Mouse (Mus musculus) frontal cortex, adult (tissue): ENCODE results near the gene Gm3512.
"Not testable (repeated sequence)": the region's sequence is repeated elsewhere in the genome, so short reads cannot be mapped to it uniquely, and the experiment has no call there.

Source experiments
- ATAC-seq: cut with Nextera tagmentation; 2 replicates; pipeline ENCODE4 v1.9.2; 2017; ENCODE audit warnings: mild to moderate bottlenecking, moderate library complexity, mixed read lengths; ENCODE audit not compliant: low TSS enrichment

Gm3512 gene

DNA sequence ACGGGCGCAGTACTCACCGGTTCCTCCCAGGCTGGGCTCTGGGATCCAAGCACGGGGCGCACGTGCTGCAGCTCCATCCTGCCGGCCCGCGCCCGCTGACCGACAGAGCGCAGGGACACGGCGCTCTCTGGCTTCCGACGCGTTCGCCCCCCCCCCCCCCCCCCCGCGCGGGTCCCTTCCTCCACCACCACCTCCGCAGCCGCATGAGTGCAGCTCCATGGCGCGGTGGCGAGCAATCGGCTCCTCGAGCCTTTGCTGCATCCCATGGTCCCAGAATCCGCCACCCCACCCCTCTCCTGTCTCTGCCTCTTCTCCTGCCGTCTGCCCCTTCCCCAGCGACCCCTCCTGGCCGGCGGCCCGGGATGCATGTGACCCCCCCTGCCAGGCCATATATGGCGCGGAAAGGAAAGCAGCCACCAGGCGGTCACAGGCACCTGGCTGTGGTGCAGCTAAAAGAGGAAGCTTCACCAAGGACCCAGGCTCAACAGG is at the start of gene Gm3512:
Gm3512 (minus strand) TSS at position 51 of the 489 bp plus-strand sequence.
- ATAC-seq = not testable (repeated sequence)

DNA sequence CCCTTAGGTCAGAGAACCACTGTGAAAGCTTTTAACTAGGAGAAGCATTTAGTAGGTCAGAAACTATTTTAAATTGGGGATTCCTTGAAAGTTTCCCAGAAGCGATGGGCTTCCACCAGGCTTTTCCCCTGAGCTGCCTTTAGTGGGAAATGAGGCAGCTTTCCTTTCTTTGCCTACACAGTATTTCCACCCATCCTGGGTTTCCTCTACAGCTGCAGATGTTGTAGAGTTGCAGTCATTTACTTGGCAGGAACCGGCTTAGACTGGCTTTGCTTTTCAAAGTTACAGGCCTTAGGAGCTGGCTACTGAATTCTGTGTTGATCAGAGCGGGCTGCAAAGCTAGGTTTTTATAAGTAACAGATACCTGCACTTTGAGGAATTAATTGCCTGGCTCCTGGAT is 25.7 kb upstream of the Gm3512 start:
- not testable (repeated sequence) for ATAC-seq

DNA sequence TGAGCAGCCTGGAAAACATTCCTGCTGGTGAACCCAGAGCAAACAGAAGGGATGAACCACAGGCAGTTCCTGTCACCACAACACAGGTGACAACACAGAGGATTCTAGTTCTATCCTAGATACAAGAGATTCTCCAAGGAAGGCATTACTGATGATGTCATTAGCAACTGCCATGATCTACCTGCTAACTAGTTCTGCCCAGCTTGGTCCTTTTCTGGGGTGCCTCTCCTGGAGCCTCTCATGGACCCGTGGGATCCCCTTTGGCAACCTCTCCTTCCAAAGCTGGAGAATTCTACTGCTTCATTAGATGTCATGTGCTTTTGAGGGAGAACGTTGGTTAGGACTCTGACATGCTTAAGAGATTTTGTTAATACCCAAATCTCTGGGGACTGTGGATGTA is 20.1 kb upstream of the Gm3512 start, which contains the start of gene Gm16434:
Gm16434 (minus strand) TSS at position 101 of the 400 bp plus-strand sequence.
- not testable (repeated sequence) for ATAC-seq

DNA sequence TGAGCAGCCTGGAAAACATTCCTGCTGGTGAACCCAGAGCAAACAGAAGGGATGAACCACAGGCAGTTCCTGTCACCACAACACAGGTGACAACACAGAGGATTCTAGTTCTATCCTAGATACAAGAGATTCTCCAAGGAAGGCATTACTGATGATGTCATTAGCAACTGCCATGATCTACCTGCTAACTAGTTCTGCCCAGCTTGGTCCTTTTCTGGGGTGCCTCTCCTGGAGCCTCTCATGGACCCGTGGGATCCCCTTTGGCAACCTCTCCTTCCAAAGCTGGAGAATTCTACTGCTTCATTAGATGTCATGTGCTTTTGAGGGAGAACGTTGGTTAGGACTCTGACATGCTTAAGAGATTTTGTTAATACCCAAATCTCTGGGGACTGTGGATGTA is 49.0 kb downstream of the Gm3512 start, which contains the start of gene Gm6676:
Gm6676 (minus strand) TSS at position 101 of the 400 bp plus-strand sequence.
- not testable (repeated sequence) for ATAC-seq

DNA sequence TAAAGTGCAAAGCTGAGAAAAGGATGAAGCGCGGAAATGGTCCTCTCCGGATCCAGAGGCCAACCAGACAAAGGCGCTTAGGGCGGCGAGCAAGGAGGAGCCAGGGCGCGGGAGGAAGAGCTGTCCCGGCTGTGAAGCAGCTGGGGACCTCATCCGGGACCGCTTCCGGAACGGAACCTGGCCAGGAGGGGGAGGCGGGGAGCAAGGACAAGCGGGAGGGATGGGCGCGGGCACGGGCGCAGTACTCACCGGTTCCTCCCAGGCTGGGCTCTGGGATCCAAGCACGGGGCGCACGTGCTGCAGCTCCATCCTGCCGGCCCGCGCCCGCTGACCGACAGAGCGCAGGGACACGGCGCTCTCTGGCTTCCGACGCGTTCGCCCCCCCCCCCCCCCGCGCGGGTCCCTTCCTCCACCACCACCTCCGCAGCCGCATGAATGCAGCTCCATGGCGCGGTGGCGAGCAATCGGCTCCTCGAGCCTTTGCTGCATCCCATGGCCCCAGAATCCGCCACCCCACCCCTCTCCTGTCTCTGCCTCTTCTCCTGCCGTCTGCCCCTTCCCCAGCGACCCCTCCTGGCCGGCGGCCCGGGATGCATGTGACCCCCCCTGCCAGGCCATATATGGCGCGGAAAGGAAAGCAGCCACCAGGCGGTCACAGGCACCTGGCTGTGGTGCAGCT is 69.1 kb downstream of the Gm3512 start:
- peak; percentile 69; the same call in 1 of the 2 replicates for ATAC-seq
